Mouse (Mus musculus) hindbrain, embryonic 15.5 days (tissue): ENCODE results near the gene Megf8. TPM values are rescaled to one million over a fixed set of nuclear protein-coding genes. Genes with fewer than 3 reads are reported as not detected.
"Not testable (repeated sequence)": the region's sequence is repeated elsewhere in the genome, so short reads cannot be mapped to it uniquely, and the experiment has no call there.

Experiments used
- ATAC-seq: fragments of 200-750 bp; cut with Nextera tagmentation; 2 replicates; pipeline ENCODE4 v1.8.0; 2017; ENCODE audit warnings: low read depth, moderate number of reproducible peaks, moderate TSS enrichment; ENCODE audit not compliant: low FRiP score
- H3K27ac ChIP-seq: fragments of 300-500 bp; sonication (generic); replicated peaks from 2 replicates; pipeline ENCODE4 v1.5.1; 2015; ENCODE audit warnings: mild to moderate bottlenecking, inconsistent platforms
- H3K27me3 ChIP-seq: fragments of 300-500 bp; sonication (generic); 2 replicates; pipeline ENCODE4 v1.6.1; 2015; ENCODE audit warnings: control low read depth, inconsistent platforms
- H3K36me3 ChIP-seq: fragments of 300-500 bp; sonication (generic); 2 replicates; pipeline ENCODE4 v1.6.1; 2015; ENCODE audit warnings: control low read depth, inconsistent platforms
- H3K4me1 ChIP-seq: fragments of 300-500 bp; sonication (generic); replicated peaks from 2 replicates; pipeline ENCODE4 v1.6.1; 2015; ENCODE audit warnings: control low read depth, inconsistent platforms
- H3K4me2 ChIP-seq: fragments of 300-500 bp; sonication (generic); 2 replicates; pipeline ENCODE4 v1.6.1; 2015; ENCODE audit warnings: moderate library complexity, mild to moderate bottlenecking, inconsistent platforms
- H3K4me3 ChIP-seq: fragments of 300-500 bp; sonication (generic); 2 replicates; pipeline ENCODE4 v1.5.1; 2015; ENCODE audit warnings: mild to moderate bottlenecking, inconsistent platforms
- H3K9ac ChIP-seq: fragments of 300-500 bp; sonication (generic); 2 replicates; pipeline ENCODE4 v1.6.1; 2015; ENCODE audit warnings: inconsistent platforms
- H3K9me3 ChIP-seq: fragments of 300-500 bp; sonication (generic); 2 replicates; pipeline ENCODE4 v1.6.1; 2016; ENCODE audit warnings: control low read depth, inconsistent platforms
- WGBS: fragments of 180-500 bp; shearing (Covaris S2); methylation state at CpG from one replicate; pipeline ENCODE4 v1.1.7; 2015; 5-methylcytosine and 5-hydroxymethylcytosine counted together
- polyA plus RNA-seq: library from polyadenylated mRNA; unstranded; fragments of >200 nt; fragmentation: Nextera tagmentation; extraction: Ambion mirVana; gene quantifications from 2 replicates; pipeline ENCODE4 v1.2.1, GENCODE M21; 2015

Megf8 gene
- polyA plus RNA-seq, 1 experiment from 2014 or later = 23.9 TPM

GRCm38 (mm10) chr7:25325431-25325830, 8.5 kb downstream of the Megf8 start:
- H3K4me3 ChIP-seq, ATAC-seq, H3K9me3 ChIP-seq, H3K27ac ChIP-seq, H3K4me2 ChIP-seq, H3K27me3 ChIP-seq, H3K9ac ChIP-seq: not testable (repeated sequence)
- H3K4me1 ChIP-seq = peaks cover 12% of the 10 kb centered on the region
- peaks cover 15% of the 10 kb centered on the region; the same call in 1 of the 2 replicates for H3K36me3 ChIP-seq
- WGBS = 92% methylated on average over 6 of the region's 6 CpGs

DNA sequence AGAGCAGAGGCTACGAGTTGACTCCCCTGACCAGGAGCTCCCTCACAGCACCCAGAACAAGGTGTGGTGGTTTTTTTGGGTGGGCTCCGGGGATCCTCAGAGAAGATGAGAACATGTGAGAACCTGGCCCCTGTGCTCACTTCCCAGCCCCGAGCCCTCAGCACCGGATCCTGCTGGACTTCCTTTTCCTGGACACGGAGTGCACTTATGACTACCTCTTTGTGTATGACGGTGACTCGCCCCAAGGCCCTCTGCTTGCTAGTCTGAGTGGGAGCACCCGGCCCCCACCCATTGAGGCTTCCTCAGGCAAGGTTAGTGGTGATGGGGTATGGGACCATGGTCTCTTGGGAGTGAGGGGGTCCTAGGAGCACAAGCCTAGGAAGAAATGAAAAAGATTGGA, 9.3 kb downstream of the Megf8 start:
- Histone ChIP-seq H3K27me3 (no peaks in the 10 kb centered on the region), H3K4me2 (no peak overlapping the region), H3K9ac (no peak overlapping the region), H3K36me3 (peaks cover 23% of the 10 kb centered on the region), H3K9me3 (no peaks in the 10 kb centered on the region), H3K4me3 (no peak overlapping the region), H3K27ac (no peak overlapping the region), H3K4me1 (peaks cover 10% of the 10 kb centered on the region)
- 95% methylated on average over 8 of the region's 8 CpGs for WGBS
- ATAC-seq = no peak

DNA sequence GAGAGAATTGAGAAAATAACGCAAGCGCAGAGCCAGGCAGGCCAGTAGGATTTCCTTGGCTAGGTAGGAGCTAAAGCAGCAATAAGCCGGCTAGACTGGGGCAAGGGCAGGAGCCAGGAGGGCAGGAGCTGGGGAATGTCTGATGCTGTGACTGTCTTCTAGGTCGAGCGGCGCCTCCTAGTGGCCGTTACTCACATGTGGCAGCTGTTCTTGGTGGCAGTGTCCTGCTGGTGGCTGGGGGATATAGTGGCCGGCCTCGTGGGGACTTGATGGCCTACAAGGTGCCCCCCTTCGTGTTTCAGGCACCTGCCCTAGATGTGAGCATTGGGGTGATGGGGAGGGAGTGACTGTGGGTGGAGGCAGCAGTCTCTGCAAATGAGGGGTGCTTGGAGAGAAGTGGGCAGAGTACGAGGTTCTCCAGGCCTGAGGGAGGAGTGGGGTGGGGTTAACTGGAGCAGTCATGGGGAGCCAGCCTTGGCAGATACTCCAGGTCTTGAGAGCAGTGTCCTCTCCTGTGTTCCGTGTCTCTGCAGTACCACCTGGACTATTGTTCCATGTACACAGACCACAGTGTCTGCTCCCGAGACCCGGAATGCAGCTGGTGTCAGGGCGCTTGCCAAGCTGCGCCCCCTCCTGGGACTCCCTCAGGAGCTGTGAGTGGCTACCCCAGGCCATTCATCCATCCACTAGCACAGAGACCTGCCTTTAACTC, 16.8 kb downstream of the Megf8 start:
- H3K36me3 ChIP-seq = peaks cover 57% of the 10 kb centered on the region
- H3K4me1 ChIP-seq = no peaks in the 10 kb centered on the region
- H3K4me3 ChIP-seq = no peak overlapping the region
- no peak overlapping the region for H3K27ac ChIP-seq
- WGBS = 38% methylated on average over 16 of the region's 16 CpGs
- no peak overlapping the region for H3K4me2 ChIP-seq
- no peaks in the 10 kb centered on the region for H3K27me3 ChIP-seq
- H3K9me3 ChIP-seq = no peaks in the 10 kb centered on the region
- H3K9ac ChIP-seq = no peak overlapping the region
- ATAC-seq = no peak

DNA sequence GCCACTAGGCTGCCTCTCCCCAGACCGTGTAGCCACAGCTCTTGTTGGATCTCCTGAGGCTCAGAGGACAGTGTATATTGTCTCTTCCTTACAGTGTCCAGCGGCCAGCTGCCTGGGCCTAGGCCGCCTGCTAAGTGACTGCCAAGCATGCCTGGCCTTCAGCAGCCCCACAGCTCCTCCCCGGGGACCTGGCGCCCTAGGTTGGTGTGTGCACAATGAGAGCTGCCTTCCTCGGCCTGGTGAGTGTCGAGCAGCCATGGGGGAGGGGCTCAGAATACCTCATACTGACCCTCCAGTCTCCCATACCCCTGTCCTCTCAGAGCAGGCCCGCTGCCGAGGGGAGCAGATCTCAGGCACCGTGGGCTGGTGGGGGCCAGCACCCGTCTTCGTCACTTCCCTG, 17.5 kb downstream of the Megf8 start:
- H3K9me3 ChIP-seq = no peaks in the 10 kb centered on the region
- WGBS = 80% methylated on average over 12 of the region's 12 CpGs
- no peak overlapping the region for H3K4me3 ChIP-seq
- no peak overlapping the region for H3K4me2 ChIP-seq
- no peak for ATAC-seq
- H3K27me3 ChIP-seq = no peaks in the 10 kb centered on the region
- H3K27ac ChIP-seq = no peak overlapping the region
- H3K36me3 ChIP-seq = peaks cover 58% of the 10 kb centered on the region
- no peaks in the 10 kb centered on the region for H3K4me1 ChIP-seq
- no peak overlapping the region for H3K9ac ChIP-seq

DNA sequence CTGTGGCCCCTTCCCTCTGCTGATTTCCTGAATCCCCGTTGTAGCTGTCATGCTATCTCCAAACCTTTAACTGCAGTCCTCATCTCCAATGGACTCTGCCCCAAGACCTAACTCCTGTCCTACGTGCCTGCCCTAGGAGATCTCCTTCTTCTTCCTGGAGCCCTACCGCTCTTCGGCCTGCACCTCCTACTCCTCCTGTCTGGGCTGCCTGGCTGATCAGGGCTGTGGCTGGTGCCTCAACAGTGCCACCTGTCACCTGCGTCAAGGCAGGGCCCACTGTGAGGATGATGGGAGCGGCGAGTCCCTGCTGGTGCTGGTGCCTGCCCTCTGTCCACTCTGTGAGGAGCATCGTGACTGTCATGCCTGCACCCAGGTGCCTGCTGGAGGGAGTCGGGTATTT, 22.4 kb downstream of the Megf8 start:
- no peak overlapping the region for H3K4me2 ChIP-seq
- no peaks in the 10 kb centered on the region for H3K27me3 ChIP-seq
- H3K27ac ChIP-seq = no peak overlapping the region
- no peak overlapping the region for H3K9ac ChIP-seq
- ATAC-seq = no peak
- peaks cover 64% of the 10 kb centered on the region for H3K36me3 ChIP-seq
- H3K4me3 ChIP-seq = no peak overlapping the region
- H3K9me3 ChIP-seq = no peaks in the 10 kb centered on the region
- H3K4me1 ChIP-seq = no peaks in the 10 kb centered on the region
- 91% methylated on average over 9 of the region's 9 CpGs for WGBS

DNA sequence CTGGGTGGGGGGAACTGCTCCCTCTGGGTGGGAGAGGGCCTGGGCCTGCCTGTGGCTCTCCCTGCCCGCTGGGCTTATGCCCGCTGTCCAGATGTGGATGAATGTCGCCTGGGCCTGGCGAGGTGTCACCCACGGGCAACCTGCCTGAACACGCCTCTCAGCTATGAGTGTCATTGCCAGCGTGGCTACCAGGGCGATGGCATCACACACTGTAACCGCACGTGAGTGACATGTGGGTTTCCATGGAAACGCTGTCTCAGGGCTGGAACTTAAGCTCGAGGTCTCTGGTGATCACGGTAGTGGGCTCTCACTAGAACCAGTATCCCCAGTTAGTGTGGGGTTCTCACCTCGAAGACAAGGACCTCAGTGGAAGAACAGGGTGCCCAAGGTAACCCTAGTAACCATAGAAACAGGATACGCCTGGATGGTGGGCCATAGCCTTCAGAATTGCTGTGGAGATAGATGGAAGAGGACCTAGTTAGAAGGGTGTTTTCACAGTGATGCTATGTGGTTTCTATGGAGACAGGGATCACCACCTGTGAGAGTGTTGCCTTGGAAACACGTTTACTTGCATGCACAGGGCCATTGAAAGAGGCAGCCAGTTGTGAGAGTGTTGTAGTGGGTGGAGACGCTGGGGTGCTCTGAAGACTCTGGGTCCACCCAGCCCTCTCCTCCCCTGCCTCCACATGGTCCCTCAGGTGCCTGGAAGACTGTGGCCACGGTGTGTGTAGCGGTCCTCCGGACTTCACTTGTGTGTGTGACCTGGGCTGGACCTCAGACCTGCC, 24.2 kb downstream of the Megf8 start:
- H3K36me3 ChIP-seq = peaks cover 55% of the 10 kb centered on the region
- H3K4me3 ChIP-seq = no peak overlapping the region
- H3K4me1 ChIP-seq = no peaks in the 10 kb centered on the region
- WGBS = 69% methylated on average over 20 of the region's 20 CpGs
- H3K4me2 ChIP-seq = no peak overlapping the region
- H3K9ac ChIP-seq = no peak overlapping the region
- peak; percentile 69 for ATAC-seq
- H3K9me3 ChIP-seq = no peaks in the 10 kb centered on the region
- no peaks in the 10 kb centered on the region for H3K27me3 ChIP-seq
- no peak overlapping the region for H3K27ac ChIP-seq

- Histone ChIP-seq H3K4me1 (no peaks in the 10 kb centered on the region), H3K4me2 (no peak overlapping the region), H3K4me3 (no peak overlapping the region), H3K27me3 (no peaks in the 10 kb centered on the region), H3K36me3 (peaks cover 87% of the 10 kb centered on the region), H3K9ac (no peak overlapping the region), H3K27ac (no peak overlapping the region), H3K9me3 (no peaks in the 10 kb centered on the region)
- no peak for ATAC-seq
- 87% methylated on average over 8 of the region's 8 CpGs for WGBS
Observed at GRCm38 (mm10) chr7:25348861-25349260, 31.9 kb downstream of the Megf8 start.

GRCm38 (mm10) chr7:25358721-25359206, 41.8 kb downstream of the Megf8 start:
- peak overlapping the region; percentile 25; the same call in 1 of the 2 replicates for H3K27ac ChIP-seq
- 33% methylated on average over 19 of the region's 19 CpGs for WGBS
- H3K36me3 ChIP-seq = peaks cover 37% of the 10 kb centered on the region
- no peaks in the 10 kb centered on the region for H3K9me3 ChIP-seq
- peak overlapping the region; percentile 21; the same call in 1 of the 2 replicates for H3K4me2 ChIP-seq
- H3K4me1 ChIP-seq = peaks cover 11% of the 10 kb centered on the region; the same call in 1 of the 2 replicates
- no peak overlapping the region; the same call in 1 of the 2 replicates for H3K9ac ChIP-seq
- no peaks in the 10 kb centered on the region for H3K27me3 ChIP-seq
- no peak overlapping the region for H3K4me3 ChIP-seq
- peak; percentile 75 for ATAC-seq

DNA sequence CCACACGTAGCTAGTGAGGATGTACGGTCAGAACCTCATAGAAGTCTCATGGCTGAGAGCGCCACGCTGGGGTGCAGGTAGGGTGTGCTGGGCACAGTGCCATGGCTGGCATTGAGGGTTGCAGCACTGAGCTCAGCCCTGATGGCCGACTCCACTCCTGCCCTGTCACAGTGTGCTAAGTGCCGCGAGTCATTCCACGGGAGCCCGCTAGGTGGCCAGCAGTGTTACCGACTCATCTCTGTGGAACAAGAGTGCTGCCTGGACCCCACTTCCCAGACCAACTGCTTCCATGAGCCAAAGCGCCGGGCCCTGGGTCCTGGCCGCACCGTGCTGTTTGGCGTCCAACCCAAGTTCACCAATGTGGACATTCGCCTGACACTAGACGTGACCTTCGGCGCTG, 46.2 kb downstream of the Megf8 start:
- H3K4me2 ChIP-seq = no peak overlapping the region
- no peak overlapping the region for H3K27ac ChIP-seq
- no peak overlapping the region for H3K9ac ChIP-seq
- H3K36me3 ChIP-seq = peaks cover 41% of the 10 kb centered on the region
- 85% methylated on average over 19 of the region's 19 CpGs for WGBS
- peaks cover 38% of the 10 kb centered on the region for H3K4me1 ChIP-seq
- H3K27me3 ChIP-seq = peaks cover 9% of the 10 kb centered on the region; the same call in 1 of the 2 replicates
- ATAC-seq = no peak
- no peak overlapping the region for H3K4me3 ChIP-seq
- H3K9me3 ChIP-seq = no peaks in the 10 kb centered on the region

DNA sequence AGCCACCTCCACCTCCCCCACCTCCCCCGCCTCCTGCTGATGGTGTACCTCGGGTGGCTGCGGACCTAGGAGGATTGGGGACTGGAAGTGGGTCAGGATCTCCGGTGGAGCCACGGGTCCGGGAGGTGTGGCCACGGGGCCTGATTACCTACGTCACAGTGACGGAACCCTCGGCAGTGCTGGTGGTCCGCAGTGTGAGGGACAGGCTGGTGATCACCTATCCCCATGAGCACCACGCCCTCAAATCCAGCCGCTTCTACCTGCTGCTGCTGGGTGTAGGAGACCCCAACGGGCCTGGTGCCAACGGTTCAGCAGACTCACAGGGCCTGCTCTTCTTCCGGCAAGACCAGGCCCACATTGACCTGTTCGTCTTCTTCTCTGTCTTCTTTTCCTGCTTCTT, 46.7 kb downstream of the Megf8 start:
- no peak overlapping the region for H3K9ac ChIP-seq
- H3K9me3 ChIP-seq = no peaks in the 10 kb centered on the region
- no peak overlapping the region for H3K27ac ChIP-seq
- WGBS = 94% methylated on average over 17 of the region's 17 CpGs
- H3K27me3 ChIP-seq = peaks cover 14% of the 10 kb centered on the region
- ATAC-seq = no peak
- no peak overlapping the region for H3K4me3 ChIP-seq
- H3K36me3 ChIP-seq = peaks cover 41% of the 10 kb centered on the region
- H3K4me2 ChIP-seq = no peak overlapping the region
- H3K4me1 ChIP-seq = peaks cover 39% of the 10 kb centered on the region

DNA sequence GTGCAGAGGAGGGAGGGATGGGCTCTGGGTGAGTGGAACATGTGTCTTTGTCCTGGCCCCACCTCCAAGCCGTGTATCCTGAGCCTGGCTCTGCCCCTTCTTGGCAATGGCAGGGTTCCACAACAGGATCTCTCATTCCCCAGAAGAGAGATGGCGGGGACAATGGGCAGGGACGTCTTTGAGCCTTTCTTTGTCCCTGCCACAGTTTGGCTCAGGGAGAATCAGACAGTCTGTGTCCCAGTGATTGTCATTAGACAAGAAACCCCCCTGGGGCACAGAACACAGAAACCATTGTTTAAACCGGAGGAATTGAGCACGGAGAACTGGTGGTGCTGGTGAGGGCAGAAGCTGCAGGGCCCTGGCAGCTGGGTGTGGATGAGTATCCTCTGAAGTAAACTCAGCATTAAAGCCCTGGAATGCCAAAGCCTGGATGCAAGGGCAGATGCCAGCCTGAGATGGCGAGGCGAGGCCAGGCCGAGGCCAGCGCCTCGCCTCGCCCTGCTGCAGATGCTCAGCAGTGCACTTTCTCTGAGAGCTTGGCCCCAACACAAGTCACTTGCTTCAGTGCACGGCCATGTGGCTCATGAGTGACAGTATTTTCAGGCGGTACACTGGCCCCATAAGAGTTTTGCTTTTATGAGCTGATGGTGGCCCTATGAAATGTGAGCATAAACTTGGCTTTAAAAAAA, 49.1 kb downstream of the Megf8 start:
- H3K4me1 ChIP-seq = peaks cover 36% of the 10 kb centered on the region
- H3K4me2 ChIP-seq = no peak overlapping the region
- H3K4me3 ChIP-seq = no peak overlapping the region
- peaks cover 28% of the 10 kb centered on the region for H3K36me3 ChIP-seq
- H3K9ac ChIP-seq = no peak overlapping the region
- H3K9me3 ChIP-seq = no peaks in the 10 kb centered on the region
- WGBS = 16% methylated on average over 13 of the region's 13 CpGs
- H3K27me3 ChIP-seq = peaks cover 24% of the 10 kb centered on the region
- ATAC-seq = no peak
- H3K27ac ChIP-seq = peak overlapping the region; percentile 23; the same call in 1 of the 2 replicates
